Mouse (Mus musculus) adrenal gland, postnatal 36 days (tissue): ENCODE results near the gene Tmem132c. TPM values are rescaled to one million over a fixed set of nuclear protein-coding genes. Genes with fewer than 3 reads are reported as not detected.

ENCODE experiments used
- DNase-seq, 2 experiments: peaks; one replicate each; pipeline ENCODE4 v3.0.0; 2021; ENCODE audit warnings: mixed read lengths in 1 of 2
- total RNA-seq, 2 experiments: library from RNA; stranded (reverse); gene quantifications; 2 replicates each; pipeline ENCODE4 v1.2.3; 2021

The Tmem132c gene
- total RNA-seq, 2 experiments from 2014 or later = 0.72 to 0.73 TPM

DNA sequence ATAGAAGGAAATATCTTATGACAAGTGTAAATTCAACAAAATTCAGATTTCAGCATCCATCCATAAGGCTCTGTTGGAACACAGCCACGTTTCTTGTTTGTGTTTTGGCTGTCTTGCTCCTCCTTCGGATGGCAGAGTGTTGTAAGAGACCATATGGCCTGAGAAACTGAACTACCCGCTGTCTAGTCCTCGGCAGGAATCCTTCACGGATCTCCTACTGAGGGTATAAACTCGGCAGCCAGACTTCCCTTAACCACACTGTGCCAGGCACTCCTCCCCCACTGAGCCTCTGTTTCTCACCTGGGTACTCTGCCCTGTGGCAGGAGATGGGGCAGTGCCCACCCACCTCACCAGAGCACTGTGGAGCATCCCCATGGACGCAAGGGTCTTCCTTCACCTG, 174.9 kb downstream of the Tmem132c start:
- no peak for DNase-seq

- no peak for DNase-seq
Measured at GRCm38 (mm10) chr5:127423936-127424335, 182.3 kb downstream of the Tmem132c start.

GRCm38 (mm10) chr5:127429124-127429523, 187.5 kb downstream of the Tmem132c start:
- no peak for DNase-seq

GRCm38 (mm10) chr5:127431561-127431960, 190.0 kb downstream of the Tmem132c start:
- DNase-seq = no peak

GRCm38 (mm10) chr5:127436836-127437235, 195.2 kb downstream of the Tmem132c start:
- DNase-seq = no peak

- no peak for DNase-seq
Measured at GRCm38 (mm10) chr5:127438639-127439038, 197.0 kb downstream of the Tmem132c start.

- no peak for DNase-seq
Measured at GRCm38 (mm10) chr5:127441963-127442362, 200.4 kb downstream of the Tmem132c start.

- peak in 1 of 2 experiments; percentile 12 for DNase-seq
Measured at GRCm38 (mm10) chr5:127453580-127453979, 212.0 kb downstream of the Tmem132c start.

GRCm38 (mm10) chr5:127454068-127454467, 212.5 kb downstream of the Tmem132c start:
- no peak for DNase-seq

GRCm38 (mm10) chr5:127456076-127456475, 214.5 kb downstream of the Tmem132c start:
- no peak for DNase-seq

GRCm38 (mm10) chr5:127468151-127468550, 226.5 kb downstream of the Tmem132c start:
- peak; percentile 0 to 32 for DNase-seq

GRCm38 (mm10) chr5:127470351-127470750, 228.7 kb downstream of the Tmem132c start:
- DNase-seq = no peak

DNA sequence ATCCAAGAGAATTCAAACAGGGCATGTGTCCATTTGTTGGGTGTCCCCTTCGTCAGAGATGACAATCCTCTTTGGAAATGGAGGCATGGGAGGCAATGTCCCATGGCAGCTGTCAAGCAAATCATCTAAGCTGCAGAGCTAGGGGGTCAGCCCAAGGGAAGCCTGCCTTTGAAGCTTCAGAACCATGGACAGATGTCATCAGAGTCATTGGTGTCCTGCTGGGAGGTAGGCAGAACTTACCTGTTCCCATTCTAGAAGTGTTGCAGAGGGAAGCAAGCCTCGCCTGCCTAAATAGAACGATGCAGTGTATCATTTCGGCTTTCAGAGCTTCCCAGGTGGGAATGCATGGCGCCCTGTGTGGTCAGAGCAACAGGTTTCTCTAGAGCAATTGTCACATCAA, 230.3 kb downstream of the Tmem132c start:
- DNase-seq = no peak

DNA sequence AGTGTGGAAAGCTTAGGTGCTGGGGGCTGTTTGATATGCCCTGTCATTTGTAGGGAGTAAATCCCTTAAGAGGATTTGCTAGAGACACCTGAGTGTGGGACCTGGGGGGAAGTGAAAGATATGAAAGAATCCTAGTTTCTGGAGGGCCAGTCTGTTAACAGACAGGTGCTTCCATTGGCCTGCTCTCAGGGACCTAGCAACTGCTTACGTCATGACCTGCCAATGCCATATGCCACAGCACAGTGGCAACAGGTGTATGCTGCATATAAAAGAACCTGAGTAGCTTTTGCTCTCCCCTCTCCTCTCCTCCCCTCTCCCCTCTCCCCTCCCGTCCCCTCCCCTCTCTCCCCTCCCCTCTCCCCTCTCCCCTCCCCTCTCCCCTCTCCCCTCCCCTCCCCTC, 232.1 kb downstream of the Tmem132c start:
- DNase-seq = no peak

DNA sequence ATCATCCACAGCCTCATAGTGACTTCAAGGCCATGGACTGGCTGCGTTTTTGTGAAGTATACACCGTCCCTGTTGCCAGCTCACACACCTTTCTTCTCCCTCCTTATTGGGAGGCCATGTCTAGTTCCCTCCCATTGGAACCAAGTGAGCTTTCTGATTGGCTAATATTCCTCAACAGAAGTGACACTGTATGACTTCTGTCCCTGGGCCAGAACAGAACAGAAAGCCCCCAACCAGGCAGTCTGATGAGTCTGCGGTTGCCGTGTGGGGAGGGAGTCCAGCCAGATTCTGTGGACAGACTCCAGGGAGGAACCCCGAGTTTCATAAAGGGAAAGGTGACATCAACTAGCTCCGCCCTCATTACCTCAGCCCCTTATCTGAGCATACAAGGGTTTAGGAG, 233.2 kb downstream of the Tmem132c start:
- DNase-seq = no peak

DNA sequence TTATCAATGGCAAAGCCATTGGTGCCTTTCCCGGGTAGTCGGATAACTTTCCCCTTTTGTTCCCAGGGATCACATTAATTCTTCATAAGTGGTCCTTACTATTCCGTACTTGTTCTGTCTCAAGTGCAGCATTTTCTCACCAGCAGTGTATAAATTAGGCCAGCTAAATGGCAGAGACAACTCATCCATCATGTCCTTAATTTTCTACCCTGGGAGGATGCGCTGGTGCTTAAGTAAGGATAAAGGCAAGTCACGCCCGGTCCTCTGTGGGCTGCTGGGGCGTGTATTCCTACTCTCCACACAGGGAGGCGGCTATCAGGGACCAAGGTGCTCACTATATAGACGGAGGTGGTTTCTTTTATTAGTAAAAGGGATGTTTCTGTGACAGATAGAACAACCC, 236.2 kb downstream of the Tmem132c start:
- DNase-seq = no peak

DNA sequence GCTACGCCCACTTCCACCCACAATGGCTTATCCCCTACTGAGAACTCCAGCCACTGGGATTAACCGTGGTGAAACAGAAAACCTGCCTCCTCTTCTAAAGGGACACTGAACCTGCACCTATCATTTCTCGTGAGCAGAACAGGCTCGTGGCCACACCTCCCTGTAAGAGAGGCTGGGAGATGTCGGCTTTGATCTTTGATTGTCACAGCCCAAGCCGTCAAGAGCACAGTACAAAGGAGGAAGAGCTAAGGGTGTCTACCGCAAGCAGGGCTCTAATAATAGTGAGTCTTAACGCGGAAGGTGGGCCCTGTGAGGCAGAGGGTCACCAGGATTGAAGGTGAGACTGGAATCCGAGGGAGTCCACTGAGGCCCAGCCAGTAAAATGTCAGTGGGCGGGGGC, 236.7 kb downstream of the Tmem132c start:
- DNase-seq = no peak

DNA sequence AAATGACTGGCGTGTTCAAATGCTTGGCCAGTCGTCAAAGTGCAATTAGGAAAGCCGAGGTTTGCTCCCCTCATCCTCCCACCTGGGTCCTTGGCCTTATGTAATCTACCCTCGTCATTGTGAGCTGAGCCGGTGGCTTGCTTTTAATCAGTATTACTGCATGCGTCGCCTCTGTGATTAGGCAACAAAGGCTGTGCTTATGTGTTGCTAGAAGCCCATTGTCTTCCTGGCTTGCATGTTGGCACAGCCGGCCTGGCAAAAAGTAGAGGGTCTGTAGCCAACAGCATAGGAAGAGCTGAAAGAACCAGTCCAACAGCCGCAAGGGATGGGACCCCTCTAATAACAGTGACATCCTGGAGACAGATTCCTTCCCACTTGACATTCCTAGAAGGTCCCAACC, 239.3 kb downstream of the Tmem132c start:
- no peak for DNase-seq

DNA sequence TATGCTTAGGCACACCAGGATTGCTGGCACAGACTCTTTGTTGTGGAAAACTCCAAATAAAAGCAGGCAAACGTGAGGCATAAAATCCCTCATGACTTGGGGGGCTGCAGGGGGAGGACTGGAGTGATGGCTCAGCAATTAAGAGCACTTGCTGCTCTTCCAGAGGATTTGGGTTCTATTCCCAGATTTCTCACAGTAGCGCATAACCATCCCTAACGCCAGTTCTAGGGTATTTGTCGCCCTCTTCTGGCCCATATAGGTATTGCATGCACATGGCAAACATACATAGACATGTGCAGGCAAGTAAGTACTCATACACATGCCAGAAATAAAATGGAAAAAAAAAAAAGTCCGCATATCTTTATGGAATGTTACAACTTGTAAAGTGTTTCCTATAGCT, 239.8 kb downstream of the Tmem132c start:
- DNase-seq = peak; percentile 38 to 53

GRCm38 (mm10) chr5:127482342-127482741, 240.7 kb downstream of the Tmem132c start:
- DNase-seq = no peak

DNA sequence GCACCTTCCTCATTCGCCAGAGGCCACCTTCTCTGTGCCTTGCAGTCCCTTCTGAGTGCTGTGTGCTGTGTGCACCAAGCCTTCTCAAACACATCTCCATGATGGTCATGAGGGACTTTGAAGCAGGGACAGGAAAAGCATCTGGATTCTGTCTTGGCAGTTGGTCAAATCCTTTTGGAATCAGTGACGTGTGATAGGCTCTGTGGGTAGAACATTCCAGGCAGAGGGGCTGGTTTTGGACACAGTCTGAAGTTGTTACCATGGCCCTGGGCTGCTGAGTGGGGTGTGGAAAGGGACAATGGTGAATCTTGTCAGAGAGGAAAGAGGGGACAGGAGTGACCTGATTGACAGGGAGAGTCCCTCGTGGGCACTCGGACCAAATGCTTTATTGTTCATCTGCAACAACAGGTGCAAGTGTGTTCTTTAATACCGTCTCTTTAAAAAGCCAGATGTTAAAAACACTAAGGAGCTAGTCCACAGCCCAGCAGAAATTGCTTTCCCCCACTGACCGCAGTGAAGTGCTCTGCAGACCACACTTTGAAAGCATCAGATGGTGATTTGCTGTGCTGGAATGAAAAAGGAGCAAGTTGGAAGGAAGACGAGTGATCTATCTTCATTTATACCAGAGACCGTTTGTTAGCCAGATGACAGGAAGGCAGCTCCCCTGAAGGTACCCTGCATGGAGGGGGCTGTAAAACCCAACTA, 242.5 kb downstream of the Tmem132c start:
- DNase-seq = no peak

- no peak for DNase-seq
Measured at GRCm38 (mm10) chr5:127484813-127485486, 243.3 kb downstream of the Tmem132c start.

DNA sequence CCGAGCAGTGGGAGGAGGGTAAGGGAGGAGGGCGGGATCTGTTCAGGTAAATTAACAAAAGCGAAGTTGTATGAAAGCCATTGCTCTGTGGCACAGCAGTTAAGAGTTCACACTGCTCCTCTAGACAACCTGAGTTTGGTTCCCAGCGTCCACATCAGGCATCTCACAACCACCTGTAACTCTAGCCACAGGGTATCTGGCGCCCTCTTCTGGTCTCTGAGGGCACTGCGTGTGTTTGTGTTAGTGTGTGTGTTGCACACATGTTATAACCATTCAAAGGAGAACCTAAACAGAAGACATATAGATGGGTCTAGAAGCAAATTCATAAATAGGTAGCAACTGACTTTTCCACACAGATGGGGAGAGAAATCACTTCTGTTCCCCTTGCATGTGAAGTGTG, 245.6 kb downstream of the Tmem132c start:
- no peak for DNase-seq

DNA sequence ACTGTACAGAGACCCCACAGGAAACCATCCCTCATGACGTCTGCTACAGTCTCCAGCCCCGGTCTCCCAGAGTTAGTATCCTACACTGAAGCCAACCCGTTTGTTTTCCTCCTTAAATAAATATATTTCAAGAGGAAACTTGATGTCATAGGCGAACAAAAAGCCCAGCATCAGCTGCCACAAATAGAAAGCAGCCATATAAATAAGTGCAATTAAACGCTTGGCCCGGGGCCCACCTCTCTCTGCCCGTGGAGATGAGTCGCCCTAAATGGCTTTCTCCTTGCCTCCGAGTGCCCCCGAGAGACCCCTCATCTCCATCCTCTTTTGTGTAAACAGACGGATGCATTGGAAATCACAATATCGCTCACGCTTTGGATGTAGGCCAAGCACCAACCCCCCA, 247.1 kb downstream of the Tmem132c start:
- no peak for DNase-seq
